ENCODE assay signal across 16 mouse cellular contexts in genomic region chr15:86091201-86091997, GRCm38 (mm10). TPM values are rescaled to one million over a fixed set of nuclear protein-coding genes. Genes with fewer than 3 reads are reported as not detected.
DNase-seq lines count a peak whose midpoint lies in the region; ATAC-seq and TF ChIP-seq lines count a peak whose summit lies in the region.
"Had no signal": no experiment of that assay in that cellular context is flagged by ENCODE, and none has a peak within 500 bp of the region (broad histone marks: within the 10 kb centered on the region; RNA-seq: fewer than 3 reads in every experiment).

No protein-coding gene starts in this region.

- peaks cover 7% of the 10 kb centered on the region for H3K36me3 ChIP-seq in heart, embryonic 16.5 days (ENCODE audit: control insufficient read depth, insufficient read depth)
- H3K36me3 ChIP-seq in heart, embryonic 12.5 days: peaks cover 9% of the 10 kb centered on the region; the same call in 1 of the 2 replicates
- H3K36me3 ChIP-seq in liver, adult 2 months (ENCODE audit: control insufficient read depth, insufficient read depth, low read length): no peaks in the 10 kb centered on the region
- no peaks in the 10 kb centered on the region for H3K36me3 ChIP-seq in intestine, embryonic 16.5 days (ENCODE audit: control insufficient read depth, insufficient read depth, low read length)
- 0 out of 2 replicates have a peak, but pooled peaks cover 8% of the 10 kb centered on the region for H3K36me3 ChIP-seq in small intestine, adult 2 months (ENCODE audit: control insufficient read depth, insufficient read depth, low read length)

- H3K4me3 ChIP-seq in heart, embryonic 16.5 days (ENCODE audit: low read length): no peak overlapping the region
- H3K4me3 ChIP-seq in heart, embryonic 12.5 days: no peak overlapping the region
- H3K4me3 ChIP-seq in liver, adult 2 months (ENCODE audit: insufficient read depth, low read depth, low read length): peak overlapping the region; percentile 40
- H3K4me3 ChIP-seq in intestine, embryonic 16.5 days (ENCODE audit: low read length): no peak overlapping the region
- no peak overlapping the region for H3K4me3 ChIP-seq in small intestine, adult 2 months (ENCODE audit: low read depth, low read length)
- H3K4me3 ChIP-seq: forebrain, embryonic 15.5 days; heart, embryonic 10.5 days; megakaryocyte, embryonic 14.5 days had no signal

- WGBS in heart, embryonic 16.5 days: 93% methylated on average over 23 of the region's 23 CpGs
- 89% methylated on average over 23 of the region's 23 CpGs for WGBS in heart, embryonic 12.5 days
- WGBS in liver, adult 2 months: 85% methylated on average over 23 of the region's 23 CpGs
- WGBS in intestine, embryonic 16.5 days: 88% methylated on average over 23 of the region's 23 CpGs
- WGBS in small intestine, adult 2 months: 80% methylated on average over 23 of the region's 23 CpGs

- no peak for DNase-seq in liver, adult 2 months (ENCODE audit: extremely low read depth, low read depth, low spot score)
- DNase-seq in liver: no peak
- DNase-seq in T-cell, adult 2 months (ENCODE audit: low spot score): no peak
- DNase-seq in thymus, adult 18-20 months: no peak
- DNase-seq: cerebellum, adult 11 months; right cerebral cortex, adult 18-20 months; thymus, adult 2 months had no signal

- no peak overlapping the region for H3K4me2 ChIP-seq in heart, embryonic 16.5 days (ENCODE audit: low read depth, low read length)
- no peak overlapping the region for H3K4me2 ChIP-seq in heart, embryonic 12.5 days
- peak overlapping the region; percentile 19; the same call in 1 of the 2 replicates for H3K4me2 ChIP-seq in intestine, embryonic 16.5 days (ENCODE audit: low read depth, low read length)
- H3K4me2 ChIP-seq: forebrain, embryonic 15.5 days; hindbrain, embryonic 14.5 days had no signal

- H3K27me3 ChIP-seq in heart, embryonic 16.5 days (ENCODE audit: control insufficient read depth, insufficient read depth, low read length): no peaks in the 10 kb centered on the region
- no peaks in the 10 kb centered on the region for H3K27me3 ChIP-seq in heart, embryonic 12.5 days (replicated peaks)
- H3K27me3 ChIP-seq in liver, adult 2 months (ENCODE audit: control insufficient read depth, insufficient read depth, low read length): no peaks in the 10 kb centered on the region
- no peaks in the 10 kb centered on the region for H3K27me3 ChIP-seq in intestine, embryonic 16.5 days (replicated peaks; ENCODE audit: control insufficient read depth, insufficient read depth, low read length)
- H3K27me3 ChIP-seq in small intestine, adult 2 months (ENCODE audit: control insufficient read depth, insufficient read depth, low read length): no peaks in the 10 kb centered on the region
- H3K27me3 ChIP-seq: forebrain, embryonic 15.5 days had no signal

- peak overlapping the region; percentile 39; the same call in 1 of the 2 replicates for H3K27ac ChIP-seq in heart, embryonic 16.5 days (ENCODE audit: low read length)
- H3K27ac ChIP-seq in heart, embryonic 12.5 days (ENCODE audit: poor library complexity, severe bottlenecking): no peak overlapping the region
- H3K27ac ChIP-seq in liver, adult 2 months (replicated peaks; ENCODE audit: insufficient read depth, low read depth, low read length): peak overlapping the region; percentile 95
- peak overlapping the region; percentile 81 for H3K27ac ChIP-seq in intestine, embryonic 16.5 days (ENCODE audit: low read length)
- peak overlapping the region; percentile 93 for H3K27ac ChIP-seq in small intestine, adult 2 months (ENCODE audit: insufficient read depth, low read depth, low read length)
- H3K27ac ChIP-seq: forebrain, embryonic 15.5 days; hindbrain, embryonic 14.5 days; liver, embryonic 14.5 days had no signal

- peaks cover 61% of the 10 kb centered on the region for H3K4me1 ChIP-seq in heart, embryonic 16.5 days (ENCODE audit: control insufficient read depth, insufficient read depth, low read length)
- peaks cover 42% of the 10 kb centered on the region for H3K4me1 ChIP-seq in heart, embryonic 12.5 days (replicated peaks)
- peaks cover 37% of the 10 kb centered on the region for H3K4me1 ChIP-seq in liver, adult 2 months (ENCODE audit: control insufficient read depth, insufficient read depth, low read length)
- H3K4me1 ChIP-seq in intestine, embryonic 16.5 days (ENCODE audit: control insufficient read depth, insufficient read depth, low read length): peaks cover 59% of the 10 kb centered on the region
- H3K4me1 ChIP-seq in small intestine, adult 2 months (ENCODE audit: control insufficient read depth, insufficient read depth, insufficient read length, low read length): peaks cover 79% of the 10 kb centered on the region

- H3K79me2 ChIP-seq in liver, adult 2 months (ENCODE audit: control insufficient read depth, insufficient read depth, low read length): peaks cover 13% of the 10 kb centered on the region; the same call in 1 of the 2 replicates

- no peaks in the 10 kb centered on the region for H3K9me3 ChIP-seq in heart, embryonic 16.5 days (replicated peaks; ENCODE audit: control insufficient read depth, low read length)
- H3K9me3 ChIP-seq in heart, embryonic 12.5 days (replicated peaks): no peaks in the 10 kb centered on the region
- H3K9me3 ChIP-seq in intestine, embryonic 16.5 days (ENCODE audit: control insufficient read depth, low read length): no peaks in the 10 kb centered on the region
- H3K9me3 ChIP-seq: forebrain, embryonic 15.5 days; heart, embryonic 10.5 days; megakaryocyte, embryonic 14.5 days had no signal

- no peak for TF ChIP-seq CTCF in liver, adult 2 months (IDR thresholded peaks at IDR 0.05; ENCODE audit: low read depth, low read length)
- no peak for TF ChIP-seq CTCF in small intestine, adult 2 months (IDR thresholded peaks at IDR 0.05; ENCODE audit: extremely low read depth, insufficient read length, insufficient replicate concordance, low read depth, low read length)

- H3K9ac ChIP-seq in heart, embryonic 16.5 days (ENCODE audit: low read length): 0 out of 2 replicates have a peak overlapping the region, but pooled peaks have one; percentile 25
- H3K9ac ChIP-seq in heart, embryonic 12.5 days: no peak overlapping the region
- peak overlapping the region; percentile 65 for H3K9ac ChIP-seq in liver, adult 2 months (ENCODE audit: low read depth, low read length)
- no peak overlapping the region for H3K9ac ChIP-seq in intestine, embryonic 16.5 days (ENCODE audit: low read depth, low read length)
- H3K9ac ChIP-seq: forebrain, embryonic 15.5 days; hindbrain, embryonic 14.5 days; liver, embryonic 14.5 days had no signal

- no peak for ATAC-seq in heart, embryonic 16.5 days (replicated peaks; ENCODE audit: extremely low read depth, insufficient read depth, low FRiP score)
- ATAC-seq in heart, embryonic 12.5 days (ENCODE audit: insufficient number of reproducible peaks, low FRiP score): no peak
- ATAC-seq in intestine, embryonic 16.5 days: no peak
- ATAC-seq: forebrain, embryonic 15.5 days had no signal

- TF ChIP-seq POLR2A in liver, adult 2 months (IDR thresholded peaks at IDR 0.05; ENCODE audit: extremely low read depth, insufficient read depth, low read length): no peak
- no peak for TF ChIP-seq POLR2A in small intestine, adult 2 months (IDR thresholded peaks at IDR 0.05; ENCODE audit: low read depth, low read length)

RNA-seq across cellular contexts. Expression of gene Gramd4, which starts 33.9 kb away (rescaled TPM):
- 18.7 and 22.2 TPM in 2 replicates for polyA plus RNA-seq in heart, embryonic 16.5 days (2015; fragmentation: Nextera tagmentation; extraction: Ambion mirVana)
- 14.3 and 14.8 TPM in 2 replicates for polyA plus RNA-seq in heart, embryonic 12.5 days (2016; fragmentation: Nextera tagmentation; extraction: Ambion mirVana)
- total RNA-seq in liver, adult 2 months (2014; rRNA removed): 2.4 and 3.8 TPM in 2 replicates
- polyA plus RNA-seq in liver, adult 2 months (2012; rRNA removed): 5.6 and 6.0 TPM in 2 replicates
- 9.1 and 9.5 TPM in 2 replicates for polyA plus RNA-seq in intestine, embryonic 16.5 days (2015; fragmentation: Nextera tagmentation; extraction: Ambion mirVana)
- 10.5 and 25.1 TPM in 2 replicates for polyA plus RNA-seq in small intestine, adult 2 months (2012; rRNA removed)

RNA-seq across cellular contexts. Expression of gene Celsr1, which starts 57.8 kb away (rescaled TPM):
- polyA plus RNA-seq in heart, embryonic 16.5 days (2015; fragmentation: Nextera tagmentation; extraction: Ambion mirVana): 1.7 TPM in 2 replicates
- polyA plus RNA-seq in heart, embryonic 12.5 days (2016; fragmentation: Nextera tagmentation; extraction: Ambion mirVana): 2.0 and 2.3 TPM in 2 replicates
- 2.4 and 3.7 TPM in 2 replicates for total RNA-seq in liver, adult 2 months (2014; rRNA removed)
- 11.5 and 12.4 TPM in 2 replicates for polyA plus RNA-seq in liver, adult 2 months (2012; rRNA removed)
- polyA plus RNA-seq in intestine, embryonic 16.5 days (2015; fragmentation: Nextera tagmentation; extraction: Ambion mirVana): 0.51 and 0.70 TPM in 2 replicates
- 2.9 and 4.7 TPM in 2 replicates for polyA plus RNA-seq in small intestine, adult 2 months (2012; rRNA removed)

Comparison
In these comparisons a context has a peak if more than half of its experiments do, and no peak if none do; other contexts are left out.
1. H3K9ac ChIP-seq: peak in heart, embryonic 16.5 days (single experiment) and liver, adult 2 months (single experiment); none in heart, embryonic 12.5 days (single experiment) and intestine, embryonic 16.5 days (single experiment).